Mouse (Mus musculus) cortical plate, adult 2 months (tissue): ENCODE measurements around the gene Ppp2r5a.
A peak's percentile ranks its signal among the peaks of the same experiment; 100 is the strongest.

ENCODE experiments used
- CTCF ChIP-seq: fragments of 200-500 bp; IDR thresholded peaks from 2 replicates; pipeline ENCODE4 v1.5.1; 2011; ENCODE audit warnings: mild to moderate bottlenecking, control low read depth, low read length; ENCODE audit not compliant: insufficient read depth; ENCODE audit errors: extremely low read depth
- POLR2A ChIP-seq: fragments of 200-500 bp; IDR thresholded peaks from 2 replicates; pipeline ENCODE4 v1.6.1; 2011; ENCODE audit warnings: mild to moderate bottlenecking, low read length, control low read depth; ENCODE audit not compliant: insufficient read depth; ENCODE audit errors: extremely low read depth

DNA sequence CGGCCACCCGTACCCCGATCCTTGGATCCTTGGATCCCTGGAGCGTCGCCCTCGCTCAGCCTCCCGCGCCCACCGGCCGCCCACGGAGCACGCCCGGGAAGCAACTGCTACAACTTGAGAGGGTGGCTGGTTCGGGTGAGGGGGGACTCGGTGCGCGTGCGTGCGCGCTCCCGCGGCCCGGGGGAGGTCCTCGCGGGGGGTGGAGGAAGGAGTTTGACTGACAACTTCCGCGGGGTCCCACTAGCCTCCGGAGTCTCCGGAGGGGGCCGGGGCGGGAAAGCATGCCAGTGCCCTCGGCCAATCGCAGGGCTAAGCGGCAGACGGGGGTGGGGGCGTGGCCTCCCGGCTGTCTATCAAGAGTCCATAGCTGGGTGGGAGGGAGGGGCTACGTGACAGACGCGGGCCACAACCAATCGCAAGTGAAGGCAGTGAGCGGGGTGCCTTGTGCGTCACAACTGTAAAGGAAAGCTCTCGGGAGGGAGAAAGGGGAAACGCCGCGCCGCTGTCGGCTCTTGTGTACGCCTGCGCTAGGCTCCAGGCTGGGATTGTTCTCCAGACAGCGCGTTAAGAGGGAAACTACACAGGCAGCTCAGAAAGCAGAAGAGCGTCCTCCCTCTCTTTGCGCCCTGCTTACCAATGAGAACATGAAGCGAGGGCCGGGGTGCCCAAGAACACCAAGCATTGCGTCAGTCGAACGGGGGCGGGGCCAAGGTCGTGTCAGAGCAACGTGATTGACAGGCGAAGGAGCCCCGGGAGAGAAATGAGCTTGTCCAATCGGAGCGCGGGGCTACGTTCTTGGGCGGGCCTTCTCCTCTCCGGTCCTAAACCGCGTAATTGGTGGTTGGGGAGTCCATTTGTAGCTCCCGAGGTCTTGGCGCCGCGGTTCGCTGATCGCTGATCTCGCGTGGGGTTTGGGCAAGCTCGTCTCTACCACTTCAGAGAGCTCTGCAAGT, 5.9 kb downstream of the Ppp2r5a start:
- TF ChIP-seq CTCF = no peak
- peak; percentile 97 for TF ChIP-seq POLR2A
